Mouse (Mus musculus): Measurements from ENCODE around the gene Tmem274. TPM values are rescaled to one million over a fixed set of nuclear protein-coding genes. Genes with fewer than 3 reads are reported as not detected.
A peak's percentile ranks its signal among the peaks of the same experiment; 100 is the strongest.

Tmem274 gene
- total RNA-seq, 2 experiments from 2014 or later, result not detected

- ATAC-seq (replicated peaks; ENCODE audit: poor library complexity), result no peak
Measured at GRCm38 (mm10) chr4:149469557-149469956, 7.6 kb upstream of the Tmem274 start.

- ATAC-seq (replicated peaks; ENCODE audit: poor library complexity), result no peak
Measured at GRCm38 (mm10) chr4:149475096-149475495, 2.1 kb upstream of the Tmem274 start.

- ATAC-seq (replicated peaks; ENCODE audit: poor library complexity), result no peak
Measured at GRCm38 (mm10) chr4:149484566-149484965, 7.4 kb downstream of the Tmem274 start.

- ATAC-seq (replicated peaks; ENCODE audit: poor library complexity), result peak; percentile 100
Measured at GRCm38 (mm10) chr4:149485053-149485824, 8.1 kb downstream of the Tmem274 start, which contains the start of the genes Nmnat1 and Lzic. Nmnat1 (minus strand) TSS chr4:149485202. Lzic (plus strand) TSS chr4:149485229.

GRCm38 (mm10) chr4:149485825-149486206 is 8.6 kb downstream of the Tmem274 start:
- peak; percentile 54; the same call in 1 of the 2 replicates for ATAC-seq (replicated peaks; ENCODE audit: poor library complexity)

- no peak for ATAC-seq (replicated peaks; ENCODE audit: poor library complexity)
Measured at GRCm38 (mm10) chr4:149487729-149488128, 10.6 kb downstream of the Tmem274 start.

GRCm38 (mm10) chr4:149489415-149490240 is 12.4 kb downstream of the Tmem274 start:
- no peak for ATAC-seq (replicated peaks; ENCODE audit: poor library complexity)

- peak; percentile 70 for ATAC-seq (replicated peaks; ENCODE audit: poor library complexity)
Measured at GRCm38 (mm10) chr4:149491151-149491550, 14.0 kb downstream of the Tmem274 start.

- ATAC-seq (replicated peaks; ENCODE audit: poor library complexity), result no peak
Measured at GRCm38 (mm10) chr4:149496612-149497011, 19.4 kb downstream of the Tmem274 start.

GRCm38 (mm10) chr4:149498901-149499300 is 21.7 kb downstream of the Tmem274 start:
- no peak for ATAC-seq (replicated peaks; ENCODE audit: poor library complexity)

- 0 out of 2 replicates have a peak, but pooled peaks have one; percentile 23 for ATAC-seq (replicated peaks; ENCODE audit: poor library complexity)
Measured at GRCm38 (mm10) chr4:149499790-149500189, 22.6 kb downstream of the Tmem274 start.

GRCm38 (mm10) chr4:149504363-149504762 is 27.2 kb downstream of the Tmem274 start:
- ATAC-seq (replicated peaks; ENCODE audit: poor library complexity), result no peak

- ATAC-seq (replicated peaks; ENCODE audit: poor library complexity), result peak; percentile 77
Measured at GRCm38 (mm10) chr4:149504858-149505257, 27.7 kb downstream of the Tmem274 start.

- no peak for ATAC-seq (replicated peaks; ENCODE audit: poor library complexity)
Measured at GRCm38 (mm10) chr4:149505261-149505967, 28.2 kb downstream of the Tmem274 start.

GRCm38 (mm10) chr4:149506904-149507303 is 29.7 kb downstream of the Tmem274 start:
- ATAC-seq (replicated peaks; ENCODE audit: poor library complexity), result no peak

GRCm38 (mm10) chr4:149511221-149511646 is 34.1 kb downstream of the Tmem274 start:
- peak; percentile 26; the same call in 1 of the 2 replicates for ATAC-seq (replicated peaks; ENCODE audit: poor library complexity)

GRCm38 (mm10) chr4:149512072-149512471 is 34.9 kb downstream of the Tmem274 start:
- no peak for ATAC-seq (replicated peaks; ENCODE audit: poor library complexity)

- no peak for ATAC-seq (replicated peaks; ENCODE audit: poor library complexity)
Measured at GRCm38 (mm10) chr4:149515706-149516105, 38.5 kb downstream of the Tmem274 start.

- peak; percentile 98 for ATAC-seq (replicated peaks; ENCODE audit: poor library complexity)
Measured at GRCm38 (mm10) chr4:149517868-149518340, 40.7 kb downstream of the Tmem274 start, which contains the start of gene Ctnnbip1. Ctnnbip1 (plus strand) TSS chr4:149518236.

GRCm38 (mm10) chr4:149518351-149519220 is 41.4 kb downstream of the Tmem274 start:
- no peak for ATAC-seq (replicated peaks; ENCODE audit: poor library complexity)
